24 mouse cellular contexts compared by ENCODE assay signal in genomic region chr8:9692370-9692769, GRCm38 (mm10).
A peak's percentile ranks its signal among the peaks of the same experiment; 100 is the strongest.
DNase-seq lines count a peak whose midpoint lies in the region; ATAC-seq and TF ChIP-seq lines count a peak whose summit lies in the region.
"Had no signal": no experiment of that assay in that cellular context is flagged by ENCODE, and none has a peak within 500 bp of the region (broad histone marks: within the 10 kb centered on the region; RNA-seq: fewer than 3 reads in every experiment).

No protein-coding gene starts in this region.

- TF ChIP-seq CTCF in forebrain, postnatal 0 days (IDR thresholded peaks at IDR 0.05; ENCODE audit: low read depth), result no peak

- ATAC-seq in forebrain, postnatal 0 days, result peak; percentile 50; the same call in 1 of the 2 replicates
- no peak for ATAC-seq in forebrain, embryonic 16.5 days
- 0 out of 2 replicates have a peak, but pooled peaks have one; percentile 32 for ATAC-seq in hindbrain, embryonic 16.5 days
- ATAC-seq in hindbrain, embryonic 12.5 days (ENCODE audit: low FRiP score), result no peak
- ATAC-seq in embryonic facial prominence, embryonic 14.5 days (ENCODE audit: low read depth), result no peak
- ATAC-seq: liver, postnatal 0 days; lung, postnatal 0 days had no signal

- H3K36me3 ChIP-seq in forebrain, postnatal 0 days (ENCODE audit: insufficient read depth), result no peaks in the 10 kb centered on the region
- H3K36me3 ChIP-seq in forebrain, embryonic 16.5 days (ENCODE audit: control insufficient read depth, insufficient read depth), result no peaks in the 10 kb centered on the region
- H3K36me3 ChIP-seq in hindbrain, embryonic 16.5 days (ENCODE audit: control insufficient read depth, insufficient read depth, low read length), result no peaks in the 10 kb centered on the region
- H3K36me3 ChIP-seq in hindbrain, embryonic 12.5 days, result no peaks in the 10 kb centered on the region
- no peaks in the 10 kb centered on the region for H3K36me3 ChIP-seq in embryonic facial prominence, embryonic 14.5 days (ENCODE audit: control insufficient read depth, insufficient read depth, low read length)
- H3K36me3 ChIP-seq: heart, embryonic 15.5 days; midbrain, embryonic 10.5 days had no signal

- no peaks in the 10 kb centered on the region for H3K27me3 ChIP-seq in forebrain, postnatal 0 days (ENCODE audit: insufficient read depth, low read length)
- no peaks in the 10 kb centered on the region for H3K27me3 ChIP-seq in forebrain, embryonic 16.5 days (replicated peaks; ENCODE audit: control insufficient read depth, insufficient read depth, low read length)
- no peaks in the 10 kb centered on the region for H3K27me3 ChIP-seq in hindbrain, embryonic 16.5 days (replicated peaks; ENCODE audit: control insufficient read depth, insufficient read depth, low read length)
- no peaks in the 10 kb centered on the region for H3K27me3 ChIP-seq in hindbrain, embryonic 12.5 days
- no peaks in the 10 kb centered on the region for H3K27me3 ChIP-seq in embryonic facial prominence, embryonic 14.5 days (replicated peaks; ENCODE audit: control insufficient read depth, insufficient read depth, low read length)
- H3K27me3 ChIP-seq: heart, embryonic 15.5 days had no signal

- no peak for DNase-seq in forebrain, postnatal 0 days
- DNase-seq in ZHBTc4 (ENCODE audit: low read depth, low spot score), result peak; percentile 18
- DNase-seq in embryonic facial prominence, embryonic 14.5 days (ENCODE audit: low spot score), result peak; percentile 4
- DNase-seq in left cerebral cortex, adult 9 months (ENCODE audit: low spot score in 2 of 2), result no peak
- DNase-seq: cerebellum, adult 2 months; cerebellum, postnatal 36 days; gastrocnemius, adult 2 months; kidney, adult 2 months; layer of hippocampus, adult 9-11 months; left cerebral cortex, postnatal 4 days; liver, postnatal 0 days; right cerebral cortex, postnatal 14 days; thymus, adult 2 months had no signal

- H3K9me3 ChIP-seq in forebrain, postnatal 0 days (ENCODE audit: low read length), result no peaks in the 10 kb centered on the region
- H3K9me3 ChIP-seq in forebrain, embryonic 16.5 days (ENCODE audit: control insufficient read depth, low read length), result no peaks in the 10 kb centered on the region
- H3K9me3 ChIP-seq in hindbrain, embryonic 16.5 days (ENCODE audit: control insufficient read depth, low read length), result no peaks in the 10 kb centered on the region
- H3K9me3 ChIP-seq in hindbrain, embryonic 12.5 days (replicated peaks), result no peaks in the 10 kb centered on the region
- H3K9me3 ChIP-seq in embryonic facial prominence, embryonic 14.5 days (ENCODE audit: control insufficient read depth, low read length), result no peaks in the 10 kb centered on the region
- H3K9me3 ChIP-seq: heart, embryonic 15.5 days; midbrain, embryonic 10.5 days had no signal

- H3K9ac ChIP-seq in forebrain, postnatal 0 days, result no peak overlapping the region
- no peak overlapping the region for H3K9ac ChIP-seq in forebrain, embryonic 16.5 days (replicated peaks; ENCODE audit: low read depth, low read length)
- H3K9ac ChIP-seq in hindbrain, embryonic 16.5 days (ENCODE audit: low read depth, low read length), result no peak overlapping the region
- no peak overlapping the region for H3K9ac ChIP-seq in hindbrain, embryonic 12.5 days
- no peak overlapping the region for H3K9ac ChIP-seq in embryonic facial prominence, embryonic 14.5 days (ENCODE audit: low read depth, low read length)
- H3K9ac ChIP-seq: heart, embryonic 15.5 days; liver, postnatal 0 days had no signal

- H3K27ac ChIP-seq in forebrain, postnatal 0 days (ENCODE audit: low read depth, low read length), result no peak overlapping the region
- H3K27ac ChIP-seq in forebrain, embryonic 16.5 days (ENCODE audit: low read length), result no peak overlapping the region
- H3K27ac ChIP-seq in hindbrain, embryonic 16.5 days (ENCODE audit: low read depth, low read length), result no peak overlapping the region
- H3K27ac ChIP-seq in hindbrain, embryonic 12.5 days, result no peak overlapping the region
- H3K27ac ChIP-seq in embryonic facial prominence, embryonic 14.5 days (replicated peaks; ENCODE audit: low read depth, low read length), result no peak overlapping the region
- H3K27ac ChIP-seq: gastrocnemius, adult 2 months; heart, embryonic 15.5 days; kidney, postnatal 0 days; left cerebral cortex, adult 2 months; macrophage; midbrain, embryonic 10.5 days; stomach, postnatal 0 days had no signal

- no peak overlapping the region for H3K4me2 ChIP-seq in forebrain, postnatal 0 days (ENCODE audit: low read depth)
- no peak overlapping the region for H3K4me2 ChIP-seq in forebrain, embryonic 16.5 days (ENCODE audit: low read length)
- H3K4me2 ChIP-seq in hindbrain, embryonic 16.5 days (ENCODE audit: low read length), result no peak overlapping the region
- no peak overlapping the region for H3K4me2 ChIP-seq in hindbrain, embryonic 12.5 days (replicated peaks)
- H3K4me2 ChIP-seq in embryonic facial prominence, embryonic 14.5 days (ENCODE audit: low read depth, low read length), result no peak overlapping the region
- H3K4me2 ChIP-seq: heart, embryonic 15.5 days; liver, embryonic 11.5 days had no signal

- H3K4me1 ChIP-seq in forebrain, postnatal 0 days (ENCODE audit: insufficient read depth), result no peaks in the 10 kb centered on the region
- H3K4me1 ChIP-seq in forebrain, embryonic 16.5 days (replicated peaks; ENCODE audit: control insufficient read depth, insufficient read depth, low read length), result peaks cover 5% of the 10 kb centered on the region; the same call in 1 of the 2 replicates
- H3K4me1 ChIP-seq in hindbrain, embryonic 16.5 days (ENCODE audit: control insufficient read depth, insufficient read depth, low read depth, low read length), result no peaks in the 10 kb centered on the region
- H3K4me1 ChIP-seq in hindbrain, embryonic 12.5 days, result no peaks in the 10 kb centered on the region
- no peaks in the 10 kb centered on the region for H3K4me1 ChIP-seq in embryonic facial prominence, embryonic 14.5 days (ENCODE audit: control insufficient read depth, insufficient read depth, low read length)
- H3K4me1 ChIP-seq: heart, embryonic 15.5 days; midbrain, embryonic 10.5 days had no signal

- WGBS in forebrain, postnatal 0 days, result 41% methylated on average over 5 of the region's 5 CpGs
- 42% methylated on average over 5 of the region's 5 CpGs for WGBS in forebrain, embryonic 16.5 days
- WGBS in hindbrain, embryonic 16.5 days, result 56% methylated on average over 5 of the region's 5 CpGs
- WGBS in hindbrain, embryonic 12.5 days, result 65% methylated on average over 5 of the region's 5 CpGs
- 33% methylated on average over 5 of the region's 5 CpGs for WGBS in embryonic facial prominence, embryonic 14.5 days

- H3K4me3 ChIP-seq in forebrain, postnatal 0 days (ENCODE audit: low read depth, low read length), result no peak overlapping the region
- no peak overlapping the region for H3K4me3 ChIP-seq in forebrain, embryonic 16.5 days (replicated peaks; ENCODE audit: low read length)
- H3K4me3 ChIP-seq in hindbrain, embryonic 16.5 days (ENCODE audit: low read length), result no peak overlapping the region
- H3K4me3 ChIP-seq in hindbrain, embryonic 12.5 days, result no peak overlapping the region
- no peak overlapping the region for H3K4me3 ChIP-seq in embryonic facial prominence, embryonic 14.5 days (ENCODE audit: low read depth, low read length)
- H3K4me3 ChIP-seq: gastrocnemius, adult 2 months; heart, embryonic 15.5 days; left cerebral cortex, adult 2 months; midbrain, embryonic 10.5 days had no signal

Comparison
In these comparisons a context has a peak if more than half of its experiments do, and no peak if none do; other contexts are left out.
1. ATAC-seq: peak in forebrain, postnatal 0 days (single experiment) and hindbrain, embryonic 16.5 days (single experiment); none in forebrain, embryonic 16.5 days (single experiment), hindbrain, embryonic 12.5 days (single experiment) and embryonic facial prominence, embryonic 14.5 days (single experiment).
2. DNase-seq: peak in ZHBTc4 (single experiment) and embryonic facial prominence, embryonic 14.5 days (single experiment); none in forebrain, postnatal 0 days (single experiment) and left cerebral cortex, adult 9 months (0 of 2).